1 mouse cellular context compared by ENCODE assay signal in genomic region chr5:21326494-21326893, GRCm38 (mm10).
TF ChIP-seq lines count a peak whose summit lies in the region.

No protein-coding gene starts in this region.

TF ChIP-seq in MEL, 35 proteins besides CTCF, POLR2A, EP300 and RAD21 (continued from another document):
- TF ChIP-seq ZMIZ1 (IDR thresholded peaks at IDR 0.05; ENCODE audit: low read depth, low read length): no peak
- no peak for TF ChIP-seq POLR2AphosphoS2 (IDR thresholded peaks at IDR 0.05; ENCODE audit: low read length)
- TF ChIP-seq MYC (IDR thresholded peaks at IDR 0.05; ENCODE audit: low read depth, low read length): no peak
- TF ChIP-seq SMC3 (IDR thresholded peaks at IDR 0.05; ENCODE audit: low read depth, low read length): peak; percentile 100
- 0 out of 2 replicates have a peak, but pooled peaks have one; percentile 46 for TF ChIP-seq TBP (IDR thresholded peaks at IDR 0.05; ENCODE audit: low read depth, low read length)
- TF ChIP-seq CHD1 (IDR thresholded peaks at IDR 0.05; ENCODE audit: low read depth, low read length): no peak
- peak; percentile 63; the same call in 1 of the 2 replicates for TF ChIP-seq ETS1 (IDR thresholded peaks at IDR 0.05; ENCODE audit: low read depth, low read length)
- TF ChIP-seq MAX (IDR thresholded peaks at IDR 0.05; ENCODE audit: low read length): 0 out of 2 replicates have a peak, but pooled peaks have one; percentile 19
- TF ChIP-seq ELF1 (IDR thresholded peaks at IDR 0.05; ENCODE audit: low read depth, low read length): no peak
